Mouse (Mus musculus) thymus, adult 2 months (tissue): ENCODE measurements at regions not wholly inside any gene's neighbourhood (a gene's known extent, or its start where the extent isn't known, plus 50 kb on each side); places are given as distances from the start of the nearest gene placed in this dataset.

Source experiments
- CTCF ChIP-seq: fragments of 200-500 bp; IDR thresholded peaks from 2 replicates; pipeline ENCODE4 v1.5.1; 2012; ENCODE audit warnings: mild to moderate bottlenecking, control low read depth, low read length, moderate library complexity, borderline replicate concordance; ENCODE audit not compliant: control insufficient read depth, poor library complexity, insufficient read depth; ENCODE audit errors: extremely low read depth
- POLR2A ChIP-seq: fragments of 200-500 bp; IDR thresholded peaks from 2 replicates; pipeline ENCODE4 v1.6.1; 2012; ENCODE audit warnings: mild to moderate bottlenecking, low read length, control low read depth, moderate library complexity; ENCODE audit not compliant: control insufficient read depth, poor library complexity, insufficient read depth; ENCODE audit errors: extremely low read depth

- no peak for TF ChIP-seq CTCF
- TF ChIP-seq POLR2A: no peak
Measured at GRCm38 (mm10) chr11:19666732-19667131, 257.4 kb upstream of the Spred2 start.
